Mouse (Mus musculus) liver, adult 10 weeks (tissue): ENCODE data around the gene Ccdc38. TPM values are rescaled to one million over a fixed set of nuclear protein-coding genes. Genes with fewer than 3 reads are reported as not detected.

ENCODE experiments used
- polyA plus RNA-seq: library from polyadenylated mRNA; stranded (reverse); fragments of 350-450 nt; fragmentation: Illumina TruSeq; extraction: RNeasy Lipid Tissue Mini Kit (QIAGEN cat#74804); gene quantifications from one replicate; pipeline ENCODE4 v1.2.3, GENCODE M21; 2014; ENCODE audit warnings: low read depth, low replicate concordance

Ccdc38 gene
- polyA plus RNA-seq: 0.64 TPM

GRCm38 (mm10) chr10:93540431-93541210 is at the start of gene Ccdc38:
Gene Ccdc38 (plus strand): TSS chr10:93540632.

GRCm38 (mm10) chr10:93539775-93540430 is 529 bp upstream of the Ccdc38 start, which contains the start of gene Amdhd1:
Gene Amdhd1 (minus strand): TSS chr10:93540033.

GRCm38 (mm10) chr10:93589281-93589848 is 48.9 kb downstream of the Ccdc38 start, which contains the start of gene Snrpf:
Gene Snrpf (minus strand): TSS chr10:93589706.

Other genes starting within 250 kb of the Ccdc38 start
- 7.2 TPM for gene Elk3, start 229.5 kb upstream of the Ccdc38 start, polyA plus RNA-seq
- gene Lta4h, start 87.2 kb upstream of the Ccdc38 start, polyA plus RNA-seq: 24.1 TPM
- 236 TPM for gene Hal, start 51.9 kb upstream of the Ccdc38 start, polyA plus RNA-seq
- gene Amdhd1, start 599 bp upstream of the Ccdc38 start, polyA plus RNA-seq: 197 TPM
- 14.6 TPM for gene Snrpf, start 49.1 kb downstream of the Ccdc38 start, polyA plus RNA-seq
- gene Ntn4, start 100.0 kb downstream of the Ccdc38 start, polyA plus RNA-seq: 6.9 TPM